Mouse (Mus musculus) telencephalon, adult 2 months (tissue): ENCODE data around the gene Tmem238.

Source experiments
- DNase-seq: peaks from one replicate; pipeline ENCODE4 v3.0.0-alpha.2; 2011; ENCODE audit warnings: low read depth, low spot score

Gene Tmem238

GRCm38 (mm10) chr7:4792278-4793212, 3.1 kb upstream of the Tmem238 start, which contains the start of gene Rpl28:
Gene Rpl28 (plus strand): TSS chr7:4792874.
- peak; percentile 94 for DNase-seq

- no peak for DNase-seq
Measured at GRCm38 (mm10) chr7:4788499-4789435, 689 bp downstream of the Tmem238 start.

GRCm38 (mm10) chr7:4783667-4784268, 5.7 kb downstream of the Tmem238 start:
- no peak for DNase-seq

GRCm38 (mm10) chr7:4782759-4783158, 6.7 kb downstream of the Tmem238 start, which contains the start of the genes Il11 and Tmem190:
Gene Il11 (minus strand): TSS chr7:4782859.
Gene Tmem190 (plus strand): TSS chr7:4782937.
- DNase-seq, result no peak

- DNase-seq, result no peak
Measured at GRCm38 (mm10) chr7:4782130-4782529, 7.3 kb downstream of the Tmem238 start.

- no peak for DNase-seq
Measured at GRCm38 (mm10) chr7:4779921-4780320, 9.5 kb downstream of the Tmem238 start.

DNA sequence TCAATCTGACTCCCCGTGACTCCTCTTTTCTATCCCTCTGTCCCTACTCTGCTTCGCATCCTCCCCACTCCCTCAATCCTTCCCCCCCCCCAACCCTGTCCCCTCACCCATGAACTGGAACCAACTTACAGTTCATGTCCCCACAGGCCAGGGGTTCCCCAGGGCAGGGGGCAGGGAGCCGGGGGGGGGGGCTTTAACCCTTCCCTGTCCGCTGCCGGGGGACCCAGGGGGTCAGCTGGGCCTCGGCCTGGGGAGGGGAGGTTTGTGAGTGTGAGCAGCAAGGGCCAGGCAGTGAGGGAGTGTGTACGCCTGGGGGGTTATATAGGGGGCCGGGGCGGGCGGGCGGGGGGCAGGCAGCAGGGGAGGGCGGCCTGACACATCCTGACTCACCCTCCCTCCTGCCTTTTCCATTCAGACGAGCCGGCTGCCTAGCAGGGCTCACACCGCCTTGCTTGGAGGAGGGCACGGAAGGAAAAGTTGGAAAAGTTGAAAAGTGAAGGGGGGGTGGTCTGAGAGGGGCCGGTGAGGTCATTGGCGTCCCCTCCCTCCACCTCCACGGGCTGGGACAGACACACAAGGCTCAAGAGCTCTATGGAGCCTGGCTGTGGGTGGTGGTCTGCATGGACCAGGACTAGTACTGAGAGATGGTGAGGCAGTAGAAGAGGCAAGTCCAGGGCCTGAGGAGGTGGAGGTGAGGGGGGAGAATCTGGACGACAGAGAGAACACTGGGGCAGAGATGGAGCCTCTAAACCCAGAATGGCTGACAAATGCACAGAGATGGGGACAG, 11.4 kb downstream of the Tmem238 start:
- no peak for DNase-seq

GRCm38 (mm10) chr7:4776861-4777830, 12.3 kb downstream of the Tmem238 start:
- DNase-seq, result no peak

GRCm38 (mm10) chr7:4776131-4776530, 13.3 kb downstream of the Tmem238 start:
- DNase-seq, result no peak

- no peak for DNase-seq
Measured at GRCm38 (mm10) chr7:4771202-4771601, 18.3 kb downstream of the Tmem238 start, which contains the start of gene Fam71e2. Gene Fam71e2 (minus strand): TSS chr7:4771302.

- no peak for DNase-seq
Measured at GRCm38 (mm10) chr7:4764946-4765710, 24.3 kb downstream of the Tmem238 start.

- no peak for DNase-seq
Measured at GRCm38 (mm10) chr7:4759670-4760069, 29.8 kb downstream of the Tmem238 start.

DNA sequence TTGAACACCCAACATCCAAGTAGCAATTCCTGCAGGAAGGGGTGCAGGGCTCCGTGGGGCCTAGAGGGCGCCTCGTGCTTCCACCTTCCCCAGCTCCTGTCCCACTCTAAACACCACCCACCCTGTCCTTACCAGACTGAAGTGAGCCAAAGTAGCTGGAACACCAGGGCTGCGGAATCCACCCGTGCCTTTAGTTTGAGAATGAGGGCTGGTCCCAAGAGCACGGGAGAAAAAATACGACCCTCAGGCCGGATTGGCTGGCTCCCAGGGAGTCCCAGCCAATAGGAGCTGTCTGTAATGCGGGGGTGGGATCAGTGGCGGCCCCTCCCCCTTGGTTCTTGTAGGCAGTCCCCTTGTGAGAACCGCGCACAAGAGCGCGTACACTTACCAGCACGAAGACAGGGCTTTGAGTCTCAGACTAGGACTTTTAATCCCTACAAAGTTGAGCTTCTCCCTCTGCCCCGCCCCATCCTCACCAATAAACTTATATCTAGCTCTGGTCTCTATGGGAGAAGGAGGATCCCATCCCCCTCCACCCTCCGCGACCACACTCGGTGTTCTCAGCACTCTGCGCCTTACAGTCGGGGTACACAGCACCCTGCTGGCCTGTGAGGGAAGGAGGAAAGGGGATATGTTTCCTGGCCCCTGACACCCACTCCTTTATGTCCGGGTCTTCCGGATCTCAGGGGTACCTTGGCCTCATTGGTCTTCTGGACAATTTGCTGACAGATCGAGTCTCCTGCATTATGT, 36.5 kb downstream of the Tmem238 start, which contains the start of gene Cox6b2:
Cox6b2 (minus strand) TSS at position 274 of the 750 bp plus-strand sequence.
- no peak for DNase-seq

DNA sequence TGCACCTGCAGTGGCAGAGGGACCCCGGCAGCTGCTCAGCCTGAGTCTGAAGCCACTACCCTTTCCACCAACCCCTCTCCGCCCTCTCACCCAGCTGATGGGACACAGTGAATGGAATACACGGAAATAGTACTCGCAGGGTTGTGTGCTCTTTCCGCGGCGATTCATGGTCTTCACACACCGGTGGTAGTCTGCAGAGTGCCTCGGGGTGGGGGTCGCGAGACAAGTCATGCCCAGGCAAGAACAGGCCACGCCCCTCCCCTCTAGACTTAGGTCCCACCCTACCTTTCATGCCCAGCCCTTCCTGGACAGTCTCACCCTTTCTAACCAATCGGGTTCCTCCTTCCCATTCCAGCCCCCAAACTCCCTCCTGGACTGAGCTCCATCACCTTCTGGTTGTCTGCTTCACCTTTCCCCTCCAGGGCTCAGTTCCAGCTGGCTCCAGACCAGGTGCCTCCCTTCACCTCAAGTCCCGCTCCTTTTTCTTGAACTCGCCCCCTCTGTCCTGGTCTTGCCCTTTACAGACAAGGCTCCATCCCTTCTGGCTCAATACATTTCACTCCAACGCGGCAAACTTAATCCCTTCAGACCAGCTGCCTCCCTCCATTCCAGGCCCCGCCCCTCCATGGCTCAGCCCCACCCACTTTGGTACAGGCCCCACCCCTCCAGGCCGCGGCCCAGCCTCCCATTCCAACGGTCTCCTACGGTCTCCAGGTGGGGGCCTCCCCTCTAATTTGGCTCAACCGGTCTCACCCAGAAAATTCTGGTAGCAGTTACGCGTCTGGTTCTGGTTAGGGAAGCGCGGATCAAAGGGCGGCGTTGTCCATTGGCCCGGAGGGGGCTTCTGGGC, 37.3 kb downstream of the Tmem238 start:
- DNase-seq, result no peak

GRCm38 (mm10) chr7:4749169-4749568, 40.3 kb downstream of the Tmem238 start:
- DNase-seq, result no peak

- DNase-seq, result no peak
Measured at GRCm38 (mm10) chr7:4748321-4748720, 41.1 kb downstream of the Tmem238 start.
